Comparison of ENCODE assay signal across 8 mouse cellular contexts in the genomic region with DNA sequence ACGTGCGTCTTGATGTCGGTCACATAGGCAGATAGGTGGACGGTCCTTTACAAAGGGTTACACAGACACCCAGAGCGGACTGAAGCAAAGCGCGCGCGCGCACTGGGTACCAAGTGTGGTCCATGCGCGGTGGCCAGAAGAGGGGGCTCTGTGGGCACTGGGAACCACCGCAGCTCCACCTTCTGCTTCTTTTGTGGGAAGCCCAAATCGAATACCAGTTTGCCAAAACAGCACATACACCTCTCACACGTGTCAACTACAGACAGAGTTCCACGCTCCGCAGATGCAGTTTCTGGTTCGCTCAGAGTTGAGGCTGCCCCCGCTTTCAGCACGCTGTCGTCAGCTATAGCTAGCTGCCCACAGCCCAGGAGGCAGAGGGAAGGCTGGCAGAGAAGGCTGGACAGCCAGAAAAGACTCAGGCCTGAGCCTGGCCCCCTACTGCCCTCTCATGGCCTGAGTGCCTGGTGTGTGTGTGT. TPM values are rescaled to one million over a fixed set of nuclear protein-coding genes. Genes with fewer than 3 reads are reported as not detected.
DNase-seq lines count a peak whose midpoint lies in the region; ATAC-seq and TF ChIP-seq lines count a peak whose summit lies in the region.
"Had no signal": no experiment of that assay in that cellular context is flagged by ENCODE, and none has a peak within 500 bp of the region (broad histone marks: within the 10 kb centered on the region; RNA-seq: fewer than 3 reads in every experiment).

No protein-coding gene starts in this region.

- H3K9ac ChIP-seq in liver, postnatal 0 days (replicated peaks): no peak overlapping the region

- ATAC-seq in granulocyte monocyte progenitor cell, adult 5-6 weeks (replicated peaks; ENCODE audit: poor library complexity, severe bottlenecking): peak; percentile 59
- no peak for ATAC-seq in liver, postnatal 0 days

- peak overlapping the region; percentile 0; the same call in 1 of the 2 replicates for H3K4me3 ChIP-seq in liver, postnatal 0 days (ENCODE audit: low read depth, low read length)
- H3K4me3 ChIP-seq: erythroblast, embryonic 14.5 days had no signal

- peak; percentile 10 to 33 for DNase-seq in adrenal gland, postnatal 36 days
- DNase-seq in embryo, embryonic 10.5 days (ENCODE audit: low spot score): peak; percentile 80
- DNase-seq in kidney, postnatal 25 days: peak; percentile 54 to 68
- DNase-seq in liver, postnatal 0 days: peak; percentile 14
- DNase-seq in right cerebral cortex, adult 2 months (ENCODE audit: low spot score in 2 of 2): peak; percentile 57 to 62
- no peak for DNase-seq in cerebellum, adult 9-10 months

- peak overlapping the region; percentile 52 for H3K4me2 ChIP-seq in liver, postnatal 0 days (ENCODE audit: low read depth, low read length)

- no peak overlapping the region for H3K27ac ChIP-seq in liver, postnatal 0 days (ENCODE audit: low read depth)

- peaks cover 31% of the 10 kb centered on the region for H3K27me3 ChIP-seq in liver, postnatal 0 days (ENCODE audit: insufficient read depth, low read length)

- H3K9me3 ChIP-seq in liver, postnatal 0 days (ENCODE audit: low read length): no peaks in the 10 kb centered on the region

- H3K36me3 ChIP-seq in liver, postnatal 0 days (replicated peaks; ENCODE audit: insufficient read depth, low read length): no peaks in the 10 kb centered on the region

- H3K4me1 ChIP-seq in liver, postnatal 0 days (ENCODE audit: insufficient read depth): peaks cover 7% of the 10 kb centered on the region; the same call in 1 of the 2 replicates

- 2% methylated on average over 21 of the region's 21 CpGs for WGBS in liver, postnatal 0 days (ENCODE audit: insufficient replicate concordance)

- no peak for TF ChIP-seq CTCF in liver, postnatal 0 days (IDR thresholded peaks at IDR 0.05; ENCODE audit: low read depth)

- TF ChIP-seq EP300 in liver, postnatal 0 days (IDR thresholded peaks at IDR 0.05; ENCODE audit: low read depth): no peak

RNA-seq across cellular contexts. Expression of a gene that starts 2.0 kb away (rescaled TPM):
- total RNA-seq in adrenal gland, postnatal 36 days (2021): 1 to 10 TPM; 3.4 to 4.0 TPM
- not detected in 2 replicates for total RNA-seq in granulocyte monocyte progenitor cell, adult 5-6 weeks (2014; fragmentation: Nextera tagmentation)
- not detected in 2 replicates for total RNA-seq in granulocyte monocyte progenitor cell, adult 5-6 weeks (2017)
- 0.02 and 0.06 TPM in 2 replicates for polyA plus RNA-seq in liver, postnatal 0 days (2015; fragmentation: Nextera tagmentation; extraction: Ambion mirVana)
- polyA plus RNA-seq: erythroblast, embryonic 14.5 days had no signal

Comparison
In these comparisons a context has a peak if more than half of its experiments do, and no peak if none do; other contexts are left out.
1. RNA of a gene that starts 2.0 kb away (total RNA-seq): 3.4 to 4.0 TPM in adrenal gland, postnatal 36 days; not detected in granulocyte monocyte progenitor cell, adult 5-6 weeks; every median in the first group is over 4 times any median in the second.